Mouse (Mus musculus): ENCODE measurements around the gene Rtf2.

Gene Rtf2

DNA sequence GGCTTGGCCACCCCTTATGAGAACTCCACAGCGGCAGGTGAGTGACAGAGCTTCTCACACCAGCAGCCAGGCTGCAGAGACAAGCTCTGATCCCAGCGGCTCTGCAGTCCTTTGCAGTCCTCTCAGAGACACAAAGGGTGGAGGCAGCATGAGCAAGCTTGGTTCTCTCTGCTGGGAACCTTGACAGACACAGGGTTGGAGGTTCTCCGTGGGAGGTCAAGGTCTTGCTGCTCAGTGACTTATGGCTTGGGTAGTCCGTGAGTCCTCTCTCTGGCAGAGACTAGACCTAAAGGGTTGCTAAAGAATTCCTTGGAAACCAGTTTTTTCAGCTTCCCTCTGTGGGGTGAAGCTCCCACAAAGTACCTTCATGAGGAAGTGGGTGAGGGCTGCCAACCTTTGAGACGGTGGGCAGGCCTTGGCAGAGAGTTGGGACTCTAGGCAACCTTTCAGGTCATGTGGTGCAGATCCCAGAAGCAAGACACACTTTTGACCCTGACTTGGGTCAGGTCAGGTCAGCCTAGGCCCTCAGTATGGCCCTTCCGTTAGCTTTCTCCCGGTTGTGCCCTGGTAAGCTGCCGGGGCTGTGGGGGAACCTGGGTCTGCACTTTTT is 56.5 kb downstream of the Rtf2 start:
- DNase-seq: no peak

DNA sequence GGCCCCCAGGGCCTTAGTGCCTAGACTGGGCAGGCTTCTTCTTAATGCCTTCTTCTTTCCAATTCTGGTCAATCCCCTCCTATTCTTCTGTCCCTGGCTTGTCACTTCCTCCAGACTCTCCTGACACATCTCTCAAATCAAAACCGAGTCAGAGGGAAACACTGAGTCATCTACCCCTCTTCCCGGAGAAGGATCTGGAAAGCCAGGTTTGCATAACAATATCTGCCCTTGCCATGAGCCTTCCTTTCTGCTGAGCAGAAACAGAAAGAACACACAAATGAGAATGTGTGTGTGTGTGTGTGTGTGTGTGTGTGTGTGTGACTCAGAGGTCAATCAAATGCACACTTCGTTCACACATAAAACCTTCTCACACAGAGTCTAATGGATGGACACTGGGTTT is 58.5 kb downstream of the Rtf2 start:
- DNase-seq: no peak

DNA sequence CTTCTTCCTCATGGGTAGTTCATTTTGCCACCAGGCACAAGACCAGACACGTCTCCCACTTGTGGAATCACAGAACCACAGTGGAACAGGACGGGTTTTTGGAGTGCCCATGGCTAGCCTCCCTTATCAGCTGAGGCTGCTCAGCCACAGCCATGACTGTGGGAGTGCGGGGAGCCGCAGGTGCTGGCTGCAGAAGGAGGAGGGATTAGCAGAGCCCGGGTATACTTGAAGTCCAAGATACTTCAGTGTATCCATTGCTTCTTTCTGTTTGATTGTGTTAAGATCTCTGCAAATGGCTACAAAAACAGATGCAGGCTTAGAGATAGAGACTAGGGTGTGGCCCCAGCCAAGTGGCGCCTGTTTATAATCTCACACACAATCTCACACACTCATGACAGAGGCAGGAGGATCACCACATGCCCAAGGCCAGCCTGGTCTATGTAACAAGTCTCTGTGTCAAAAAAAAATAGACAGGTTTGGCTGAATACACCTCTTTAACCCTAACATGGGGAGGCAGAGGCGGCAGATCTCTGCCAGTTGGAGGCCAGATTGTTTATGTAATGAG is 60.5 kb downstream of the Rtf2 start:
- DNase-seq: no peak

DNA sequence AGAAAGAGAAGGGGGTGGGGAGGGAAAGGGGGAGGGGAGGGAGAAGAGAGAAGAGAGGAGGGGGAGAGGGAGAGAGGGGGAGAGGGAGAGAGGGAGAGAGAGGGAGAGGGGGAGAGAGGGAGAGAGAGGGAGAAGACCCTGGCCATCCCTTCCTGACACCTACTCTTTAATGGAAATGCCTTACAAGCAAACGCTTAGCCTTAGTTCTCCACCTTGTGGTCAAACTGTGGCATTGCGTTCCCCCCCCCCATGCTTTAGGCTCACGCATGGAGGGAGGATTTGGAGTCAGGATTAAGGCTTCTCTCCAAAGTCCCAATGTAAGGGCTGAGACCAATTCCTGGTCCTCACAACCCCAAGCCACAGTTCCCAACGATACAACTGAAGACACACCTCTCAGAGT is 61.0 kb downstream of the Rtf2 start:
- DNase-seq: peak; percentile 33

DNA sequence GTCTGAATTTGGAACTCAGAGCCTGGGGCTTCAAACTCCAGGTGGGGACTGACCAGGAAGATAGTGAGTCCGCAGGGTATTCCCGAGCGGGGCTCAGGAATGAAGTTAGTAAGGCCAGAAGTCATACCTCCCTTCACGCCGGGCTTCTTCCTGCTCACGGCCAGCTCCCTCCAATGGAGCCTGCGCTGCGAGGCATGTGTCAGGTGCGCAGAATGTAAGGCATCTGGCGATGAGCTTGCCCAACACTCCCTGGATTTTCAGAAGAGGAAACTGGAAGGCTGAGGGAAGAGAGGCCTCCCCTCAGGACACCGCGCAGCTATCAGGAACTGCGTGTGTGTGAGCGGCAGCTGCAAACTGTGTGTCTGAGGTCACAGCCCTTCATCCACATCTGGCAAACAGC is 61.8 kb downstream of the Rtf2 start:
- DNase-seq: no peak

DNA sequence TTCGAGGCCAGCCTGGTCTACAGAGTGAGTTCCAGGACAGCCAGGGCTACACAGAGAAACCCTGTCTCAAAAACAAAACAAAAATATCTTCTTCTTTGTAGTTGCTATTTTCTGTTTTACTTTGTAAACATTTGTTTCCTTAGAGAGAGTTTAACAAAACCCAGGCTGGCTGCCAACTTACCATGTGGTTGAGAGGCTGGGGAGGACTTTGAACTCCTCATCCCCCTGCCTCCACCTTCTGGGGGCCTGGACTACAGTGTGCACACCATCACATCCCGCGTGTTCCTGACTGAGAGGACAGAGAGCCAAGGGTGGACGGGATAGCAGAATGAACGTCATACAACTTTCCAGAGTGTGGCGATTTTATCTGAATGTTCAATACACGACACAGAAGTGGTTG is 65.8 kb downstream of the Rtf2 start:
- DNase-seq: peak; percentile 27

DNA sequence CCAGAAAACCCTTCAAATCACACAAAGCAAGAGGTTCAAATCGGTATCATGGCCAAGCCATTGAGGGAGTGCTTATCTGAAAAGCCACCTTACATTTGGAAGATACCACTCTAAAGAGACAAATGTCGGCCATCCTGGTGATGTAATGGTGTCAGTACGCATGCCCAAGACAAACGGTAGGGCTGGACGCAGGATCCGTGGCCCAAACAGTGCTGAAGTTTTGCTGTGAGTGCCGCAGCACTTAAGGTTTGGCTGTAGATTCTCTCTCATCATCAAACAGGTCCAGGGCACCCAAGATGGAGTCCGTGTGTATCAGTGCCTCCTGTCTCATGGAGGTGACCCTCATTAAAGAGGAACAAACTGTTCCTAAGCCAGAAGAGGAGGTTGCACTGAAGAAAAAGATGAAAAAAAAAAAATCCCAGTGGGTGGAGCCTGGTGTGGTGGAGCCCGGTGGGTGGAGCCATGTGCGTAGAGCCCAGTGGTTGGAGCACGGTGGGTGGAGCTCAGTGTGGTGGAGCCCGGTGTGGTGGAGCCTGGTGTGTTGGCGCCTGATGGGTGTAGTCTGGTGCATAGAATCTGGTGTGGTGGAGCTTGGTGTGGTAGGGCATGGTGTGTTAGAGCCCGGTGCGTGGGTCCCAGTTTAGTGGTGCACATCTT is 69.8 kb downstream of the Rtf2 start:
- DNase-seq: no peak

DNA sequence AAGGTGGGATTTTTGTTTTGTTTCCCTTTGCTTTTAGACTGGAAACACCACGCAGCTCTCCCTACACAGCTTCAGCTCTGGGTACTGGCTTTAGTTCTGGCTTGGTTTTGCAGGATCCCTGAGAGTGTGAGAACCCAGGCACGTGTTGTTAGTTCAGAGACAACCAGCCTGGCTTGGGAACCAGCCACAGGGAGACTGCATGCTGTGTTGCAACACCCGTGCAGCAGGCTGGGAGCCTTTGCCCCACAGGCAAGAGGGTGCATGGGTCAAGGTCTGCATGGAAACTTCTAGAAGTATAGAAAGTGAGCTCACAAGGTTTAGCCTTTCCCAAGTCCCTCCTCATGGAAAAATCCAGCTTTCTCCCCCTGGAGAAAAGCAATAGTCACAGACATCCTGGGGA is 70.5 kb downstream of the Rtf2 start:
- no peak for DNase-seq

DNA sequence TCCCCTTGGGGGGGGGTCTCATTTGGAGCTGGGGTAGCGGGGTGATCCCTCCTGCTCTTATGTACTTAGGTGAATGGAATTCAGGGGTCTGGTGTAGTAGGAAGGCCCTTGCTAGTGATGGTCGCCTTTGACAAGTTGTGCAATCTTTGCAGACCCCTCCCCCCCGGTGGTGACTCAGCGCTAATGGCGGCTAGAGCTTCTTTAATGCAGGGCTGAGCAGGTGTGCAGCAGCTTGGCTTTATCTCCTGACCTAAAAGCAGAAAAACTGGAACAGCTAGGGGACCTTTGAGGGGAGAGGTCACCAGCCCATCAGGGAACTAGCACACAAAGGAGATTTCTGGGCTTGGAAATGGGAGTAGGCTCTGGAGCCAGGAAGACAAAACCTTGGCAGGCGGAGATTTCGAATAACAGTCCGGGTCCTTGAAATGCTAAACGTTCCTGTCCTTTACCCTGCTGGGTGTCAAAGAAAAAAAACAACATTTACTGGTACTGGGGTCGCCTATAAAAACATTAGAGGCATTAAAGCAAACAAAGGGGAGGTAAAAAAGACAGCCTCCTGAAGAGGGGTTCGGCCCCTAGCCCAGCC is 76.1 kb downstream of the Rtf2 start:
- DNase-seq: no peak

Measured in lung, postnatal 10 days (tissue).